Mouse (Mus musculus): ENCODE measurements around the gene Llph. TPM values are rescaled to one million over a fixed set of nuclear protein-coding genes. Genes with fewer than 3 reads are reported as not detected.
A peak's percentile ranks its signal among the peaks of the same experiment; 100 is the strongest.
"Not testable (repeated sequence)": the region's sequence is repeated elsewhere in the genome, so short reads cannot be mapped to it uniquely, and the experiment has no call there.

Gene Llph
- total RNA-seq (2021): 30.3 and 37.1 TPM in 2 replicates
- long read RNA-seq, experiment 1, transcript Llph-201 (3 exons, 1,664 nt): major isoform, 67 of 75 reads
- long read RNA-seq, experiment 1, partial matches to known transcripts: 5 of 75 reads
- long read RNA-seq, experiment 1, other reads (novel, unspliced or antisense): 1 of 75 reads
- long read RNA-seq, experiment 2, transcript Llph-201 (3 exons, 1,664 nt): major isoform, 46 of 58 reads
- long read RNA-seq, experiment 2, partial matches to known transcripts: 10 of 58 reads
- long read RNA-seq, experiment 2, other reads (novel, unspliced or antisense): 0 of 58 reads

DNA sequence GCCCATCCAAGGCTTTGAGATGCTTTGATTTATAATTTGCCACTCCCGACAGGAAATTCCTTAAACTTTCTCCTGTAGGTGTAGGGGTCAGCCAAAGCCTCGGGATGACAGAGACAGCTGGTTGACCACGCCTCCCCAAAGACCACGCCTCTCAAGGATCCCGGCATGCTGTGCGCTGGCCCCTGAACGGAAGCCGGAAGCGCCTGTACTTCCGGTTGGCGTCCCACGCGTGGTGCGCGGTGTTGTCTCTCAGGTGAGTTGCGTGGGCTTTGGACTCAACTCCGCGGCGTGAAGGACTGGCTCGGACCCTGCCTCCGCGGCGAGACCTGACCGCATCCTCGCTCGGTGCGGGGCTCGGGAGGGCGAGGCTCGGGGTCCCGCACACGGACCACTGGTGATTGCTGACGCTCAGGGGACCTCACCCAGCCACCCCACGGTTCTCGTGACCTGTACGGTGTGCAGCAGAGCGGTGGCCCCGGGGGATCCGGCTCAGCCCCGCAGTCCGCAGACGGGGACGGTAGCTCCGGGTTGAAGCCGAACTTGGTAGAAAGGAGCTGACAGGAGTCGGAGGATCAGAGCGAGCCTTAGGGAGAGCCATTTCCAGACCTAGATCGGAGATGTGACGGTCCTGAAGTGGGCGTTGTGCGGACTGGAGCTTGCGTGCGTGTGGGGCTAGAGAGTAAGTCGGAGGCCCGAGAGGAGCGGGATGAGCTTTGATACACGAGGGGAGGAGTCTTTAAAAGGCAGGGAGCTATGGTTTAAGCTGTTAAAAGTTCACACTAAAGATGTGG is at the start of gene Llph:
Gene Llph (plus strand): TSS at position 200 of the 791 bp plus-strand sequence.
- DNase-seq: peak; percentile 94

DNA sequence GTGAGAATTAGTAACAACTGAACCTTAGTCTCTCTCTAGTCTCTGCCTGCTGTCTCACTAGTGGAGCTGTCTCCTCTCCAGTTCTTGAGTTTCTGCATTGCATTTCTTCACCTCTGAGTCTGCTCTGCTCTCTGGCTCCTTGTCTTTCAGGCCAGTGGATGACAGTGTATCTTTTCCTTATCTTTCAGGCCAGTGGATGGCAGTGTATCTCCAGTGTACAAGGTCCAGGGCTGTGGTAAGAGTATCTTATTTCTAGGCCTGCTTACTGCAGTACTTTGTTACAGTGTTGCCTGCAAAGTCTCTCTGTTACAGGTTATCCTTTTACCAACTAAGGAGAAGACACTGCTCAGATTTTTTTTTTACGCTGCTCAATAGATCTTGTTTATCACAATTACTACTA is 44.0 kb upstream of the Llph start:
- no peak for DNase-seq

DNA sequence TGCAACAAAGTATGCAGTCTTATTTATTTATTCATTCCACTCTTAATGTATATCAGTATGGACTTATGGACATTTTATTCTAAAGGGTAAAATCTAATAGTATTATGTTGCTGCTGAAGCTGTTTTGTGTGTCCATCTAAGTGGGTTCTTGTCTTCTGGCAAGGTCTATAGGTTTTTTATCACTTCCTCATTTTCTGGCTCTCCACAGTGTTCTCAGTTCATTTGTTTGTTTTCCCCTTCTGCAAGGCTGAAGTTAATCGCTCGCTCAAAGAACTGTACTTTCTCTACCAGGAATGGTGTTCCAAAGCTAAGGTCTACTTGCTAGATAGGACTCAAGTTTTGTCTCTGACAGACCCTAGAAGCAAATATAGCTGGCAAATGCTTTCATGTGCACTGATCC is 43.5 kb upstream of the Llph start:
- no peak for DNase-seq

DNA sequence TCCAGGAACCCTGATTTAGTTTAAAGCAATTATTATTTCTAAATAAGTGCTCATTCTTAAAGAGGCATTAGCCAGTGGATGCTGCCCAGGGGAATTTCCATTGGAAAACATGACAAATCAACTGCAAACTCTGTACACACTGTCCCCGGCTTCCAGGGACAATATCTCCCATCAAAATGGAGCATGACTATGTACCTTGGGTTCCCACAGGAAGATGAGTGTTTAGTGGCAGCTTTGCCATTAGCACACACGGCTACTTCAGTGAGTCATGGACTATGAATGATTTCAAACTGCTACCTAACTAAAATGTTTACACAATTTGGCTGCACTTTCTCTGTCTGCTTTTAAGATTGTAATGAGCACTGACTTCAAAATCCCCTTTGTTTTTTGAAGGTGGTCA is 38.4 kb upstream of the Llph start:
- DNase-seq: no peak

DNA sequence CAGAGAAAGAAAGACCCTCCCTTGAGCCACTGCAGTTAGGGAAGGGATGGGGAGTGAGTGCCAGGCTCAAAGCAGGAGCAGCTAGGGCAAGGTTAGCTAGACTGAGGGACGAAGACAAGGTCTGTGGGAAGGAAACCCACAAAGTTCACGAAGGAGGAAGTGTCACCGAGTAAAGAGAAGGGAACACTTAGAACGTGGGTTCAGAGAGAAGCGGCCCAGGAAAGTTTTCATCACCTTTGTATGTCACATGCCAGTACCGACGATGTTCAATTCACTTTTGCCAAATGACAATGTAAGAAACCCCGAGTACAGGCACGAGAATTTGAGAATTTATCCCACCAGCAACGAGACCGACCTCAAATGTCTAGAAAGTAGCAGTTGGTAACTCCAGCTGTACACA is 37.6 kb upstream of the Llph start:
- DNase-seq: no peak

DNA sequence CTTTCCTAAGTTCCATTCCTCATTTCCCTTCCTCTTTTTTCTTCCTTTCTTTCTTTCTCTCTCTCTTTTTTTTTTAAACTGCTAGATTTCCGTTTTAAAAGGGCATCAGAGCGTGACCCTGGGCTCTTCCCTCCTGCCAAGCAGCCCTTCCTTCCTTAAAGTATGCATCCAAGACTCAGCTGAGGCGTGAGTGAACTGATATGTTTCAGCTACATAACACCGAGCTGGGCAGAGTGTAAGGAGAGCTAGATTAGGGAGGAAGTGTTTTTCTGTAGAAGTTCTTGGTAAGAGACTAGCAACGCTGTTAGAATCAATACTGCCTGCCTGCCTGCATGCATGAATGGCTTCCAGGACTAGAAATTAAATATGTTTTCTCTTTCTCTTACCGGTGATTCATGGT is 37.1 kb upstream of the Llph start:
- DNase-seq: no peak

DNA sequence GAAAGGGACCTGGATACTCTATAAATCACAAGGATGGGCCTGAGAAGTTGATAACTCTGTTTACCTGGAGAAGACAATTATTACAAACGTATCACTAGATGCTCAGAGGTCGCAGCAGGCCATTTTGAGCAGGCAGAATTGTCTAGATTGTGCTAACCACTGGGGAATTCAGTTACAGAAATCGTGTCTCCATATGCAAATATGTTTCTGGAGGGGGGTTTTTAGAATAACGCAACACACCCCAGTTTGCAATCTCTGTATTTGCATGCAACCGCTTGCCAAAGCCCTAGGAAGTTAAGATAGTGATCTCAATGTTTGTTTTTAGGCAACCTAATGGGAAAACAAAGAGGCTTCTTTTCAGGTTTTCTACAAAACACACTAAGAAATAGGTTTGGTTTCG is 35.7 kb upstream of the Llph start:
- no peak for DNase-seq

DNA sequence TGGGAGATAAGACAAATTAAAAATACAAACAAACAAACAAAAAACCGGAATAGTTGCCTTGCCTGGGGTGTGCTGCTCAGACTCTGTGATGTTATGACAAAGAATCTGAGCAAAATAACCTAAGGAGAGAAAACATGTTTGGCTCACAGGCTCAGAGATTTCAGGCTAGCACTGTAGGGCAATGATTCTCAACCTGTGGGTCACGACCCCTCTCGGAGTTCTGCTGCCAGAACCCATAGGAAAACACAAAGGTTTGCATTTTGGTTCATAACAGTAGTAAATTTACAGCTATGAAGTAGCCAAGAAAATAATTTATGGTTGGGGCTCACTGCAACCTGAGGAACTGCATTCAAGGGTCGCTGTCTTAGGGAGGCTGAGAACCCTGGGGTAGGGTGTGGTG is 34.6 kb upstream of the Llph start:
- no peak for DNase-seq

DNA sequence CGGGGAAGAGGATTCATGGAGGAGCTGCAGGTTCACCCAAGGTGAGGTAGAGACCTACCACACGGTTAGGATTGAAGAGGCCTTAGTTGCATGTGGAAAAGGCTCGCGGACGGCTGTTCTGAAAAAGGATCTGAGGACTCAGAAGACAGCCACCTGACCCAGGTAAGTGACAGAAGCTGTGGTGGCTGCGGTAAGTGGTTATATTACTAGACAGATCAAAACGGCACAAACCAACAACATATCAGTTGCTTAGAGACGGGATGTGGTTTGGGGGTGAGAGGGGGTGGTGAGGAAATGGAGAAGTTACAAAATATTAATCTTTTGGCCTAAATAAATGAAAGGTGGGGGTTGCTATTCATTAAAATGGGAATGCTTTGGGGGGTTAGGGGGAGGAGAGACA is 33.6 kb upstream of the Llph start:
- no peak for DNase-seq

DNA sequence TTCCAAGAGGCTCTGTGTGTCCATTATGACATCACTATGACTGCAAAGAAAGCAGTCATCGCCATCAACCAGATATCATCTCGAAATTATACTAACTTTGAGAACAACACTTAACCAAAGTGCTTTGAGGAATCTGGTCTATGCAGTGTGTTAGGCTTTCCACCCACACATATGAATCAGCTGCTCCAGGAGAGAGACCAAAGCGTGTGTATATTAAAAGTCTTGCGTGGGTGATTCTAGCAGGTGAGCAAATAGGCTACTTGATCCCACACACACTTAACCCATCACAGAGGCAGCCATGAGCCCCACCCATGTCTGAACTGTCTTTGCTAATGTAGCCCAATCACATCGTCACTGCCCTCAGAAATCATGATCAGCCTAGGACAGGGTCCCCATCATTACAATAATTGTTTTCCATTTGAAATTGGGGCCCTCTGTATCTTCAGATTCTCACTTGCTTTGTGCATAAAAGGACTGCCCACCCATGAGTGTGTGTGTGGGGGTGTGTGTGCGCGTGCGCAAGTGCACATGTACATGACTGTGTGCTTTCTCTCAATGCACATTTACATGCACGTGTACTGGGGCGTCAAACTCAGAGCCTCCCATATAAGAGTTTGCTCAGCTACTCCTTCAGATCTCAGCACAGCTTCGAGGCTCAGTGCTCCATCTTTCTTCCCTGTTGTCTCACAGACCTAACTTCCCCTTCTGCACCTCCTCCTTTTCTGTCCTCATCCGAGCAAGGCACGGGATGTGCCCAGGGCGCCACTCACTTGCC is 29.6 kb upstream of the Llph start:
- no peak for DNase-seq

DNA sequence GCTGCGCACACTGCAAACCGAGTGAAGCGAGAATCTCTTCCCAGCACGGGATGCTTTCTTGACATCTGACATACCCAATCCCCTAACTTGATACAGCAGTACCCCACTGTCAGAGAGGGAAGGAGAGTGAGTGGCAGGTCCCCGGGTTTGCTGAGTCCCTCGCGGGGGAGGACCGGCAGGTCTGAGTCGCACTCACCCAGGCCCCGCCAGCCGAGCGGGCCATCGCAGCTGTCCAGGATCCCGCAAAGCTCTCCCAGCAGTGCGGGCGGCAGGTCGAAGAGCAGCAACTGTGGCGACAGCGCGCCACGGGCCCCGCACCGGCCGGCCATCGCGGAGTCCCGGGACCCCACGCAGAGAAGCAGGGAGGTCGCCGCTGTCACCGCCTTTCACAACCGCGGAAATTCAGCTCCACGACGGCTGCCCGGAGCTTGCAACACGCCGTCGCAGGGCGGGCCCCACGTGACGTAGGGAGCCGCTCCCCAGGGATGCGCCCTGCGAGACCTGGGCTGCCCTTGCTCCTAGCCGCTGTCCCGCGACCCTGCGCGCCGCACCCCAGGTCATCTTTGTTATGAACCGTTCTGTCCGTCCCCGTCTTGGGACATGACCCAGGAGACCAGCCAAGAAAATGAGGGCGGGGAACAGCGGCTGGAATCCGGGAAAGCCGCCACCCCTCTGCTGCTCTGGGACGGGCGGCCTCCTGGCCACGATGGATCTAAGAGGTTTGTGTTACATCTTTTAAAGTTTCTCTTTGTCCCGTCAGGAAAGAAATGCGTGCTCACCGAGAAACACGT is 25.5 kb upstream of the Llph start, which contains the start of gene Tmbim4:
Gene Tmbim4 (plus strand): TSS at position 460 of the 791 bp plus-strand sequence.
- peak; percentile 84 for DNase-seq

DNA sequence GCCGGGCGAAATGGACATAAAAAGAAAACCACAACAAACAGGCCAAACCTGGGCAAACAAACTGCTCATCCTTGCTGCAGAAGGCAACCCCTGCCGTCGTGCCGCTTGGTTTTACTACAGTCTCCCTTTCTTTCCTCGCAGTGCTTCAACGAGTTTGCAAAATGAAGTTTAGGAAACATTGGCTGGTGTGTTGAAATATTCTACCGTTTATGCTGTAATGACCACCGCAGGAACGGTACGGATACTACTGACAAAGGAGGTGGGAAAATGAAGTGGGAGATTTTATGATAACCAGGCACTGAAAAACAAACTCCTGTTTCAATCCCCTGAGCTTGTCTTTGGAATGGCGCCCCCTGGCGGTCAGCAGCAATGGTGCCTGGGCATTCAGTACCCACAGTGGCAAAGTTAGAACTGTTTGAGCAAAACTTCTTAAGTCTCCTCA is 24.9 kb upstream of the Llph start, which contains the start of gene Irak3:
Gene Irak3 (minus strand): TSS at position 170 of the 442 bp plus-strand sequence.
- DNase-seq: peak; percentile 94

DNA sequence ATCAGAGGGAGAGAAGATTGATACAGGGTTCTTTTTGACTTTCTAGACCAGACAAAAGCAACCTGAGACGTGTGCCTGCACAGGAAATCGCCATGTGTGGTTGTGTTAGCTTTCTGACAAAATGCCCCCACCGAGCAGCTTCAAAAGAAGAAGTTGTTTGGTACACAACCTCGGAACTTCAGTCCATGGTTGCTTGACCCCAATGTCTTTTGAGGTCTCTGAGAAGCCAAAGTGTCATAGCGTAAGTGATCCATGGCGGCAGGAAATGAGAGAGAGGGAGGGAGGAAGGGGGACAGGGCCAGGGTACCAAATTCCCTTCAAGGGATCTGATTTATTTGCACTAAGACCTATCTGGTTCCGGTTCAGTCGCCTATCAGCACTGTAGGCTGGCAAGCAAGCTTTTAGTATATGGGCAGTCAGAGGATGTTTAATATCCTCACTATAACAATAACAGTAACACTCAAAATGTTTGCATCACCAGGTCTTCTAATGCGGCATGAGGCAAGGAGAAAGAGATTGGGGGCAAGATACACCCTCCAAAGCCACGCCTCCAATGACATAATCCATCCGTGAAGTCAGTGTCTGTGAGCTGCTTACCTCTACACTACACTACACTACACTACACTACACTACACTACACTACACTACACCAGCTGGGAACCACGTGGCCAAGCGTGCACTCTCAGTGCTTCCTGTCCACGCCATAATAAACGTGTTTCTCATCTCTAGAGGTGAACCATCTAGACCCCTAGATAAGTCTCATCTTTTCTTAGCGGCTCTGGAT is 24.2 kb upstream of the Llph start:
- no peak for DNase-seq

DNA sequence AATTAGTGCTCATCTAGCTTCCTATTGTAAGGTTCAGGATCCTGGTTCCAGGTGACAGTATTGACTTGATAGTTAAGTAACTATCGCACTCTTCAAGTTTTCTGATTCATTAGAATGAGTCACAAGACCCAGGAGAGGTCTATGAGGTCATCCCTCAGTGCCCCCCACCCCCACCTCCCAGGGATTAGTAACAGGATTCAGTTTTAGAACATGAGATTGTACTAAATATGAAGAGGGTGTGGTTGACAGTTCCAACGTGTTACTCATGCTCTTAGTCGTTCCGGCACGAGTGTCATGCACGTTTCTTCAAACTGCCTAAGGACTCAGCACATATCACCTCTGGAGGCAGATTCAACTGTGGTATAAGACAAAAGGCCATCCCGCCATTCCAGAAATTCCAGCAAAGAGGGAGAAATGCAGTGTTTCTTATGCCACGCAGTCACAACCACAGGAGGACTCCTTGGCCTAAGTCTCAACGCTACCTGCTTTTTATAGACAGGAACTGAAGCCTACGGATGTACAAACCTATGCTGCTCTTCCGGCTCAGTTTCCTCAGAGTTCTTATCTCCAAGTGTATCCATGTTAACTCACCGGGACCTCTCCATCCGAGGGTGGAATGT is 22.2 kb upstream of the Llph start:
- no peak for DNase-seq

DNA sequence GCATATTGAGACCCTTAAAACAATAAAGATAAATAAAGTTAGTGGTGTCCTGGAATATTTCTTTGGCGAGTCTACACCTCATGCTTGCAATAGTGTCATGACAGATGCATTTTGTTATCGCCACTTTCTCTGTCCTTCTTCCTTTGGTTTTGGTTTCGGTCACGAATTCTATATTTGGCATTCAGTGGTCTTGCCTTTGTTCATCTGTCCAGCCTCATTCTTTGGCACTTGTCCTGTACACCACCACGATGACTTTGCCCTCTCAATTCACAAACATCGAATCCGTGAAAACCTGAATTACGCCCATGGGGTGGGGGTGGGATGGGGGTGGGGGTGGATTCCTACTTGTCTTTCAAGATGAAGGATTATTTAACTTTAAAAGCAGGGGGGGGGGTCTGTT is 18.9 kb upstream of the Llph start:
- DNase-seq: no peak

DNA sequence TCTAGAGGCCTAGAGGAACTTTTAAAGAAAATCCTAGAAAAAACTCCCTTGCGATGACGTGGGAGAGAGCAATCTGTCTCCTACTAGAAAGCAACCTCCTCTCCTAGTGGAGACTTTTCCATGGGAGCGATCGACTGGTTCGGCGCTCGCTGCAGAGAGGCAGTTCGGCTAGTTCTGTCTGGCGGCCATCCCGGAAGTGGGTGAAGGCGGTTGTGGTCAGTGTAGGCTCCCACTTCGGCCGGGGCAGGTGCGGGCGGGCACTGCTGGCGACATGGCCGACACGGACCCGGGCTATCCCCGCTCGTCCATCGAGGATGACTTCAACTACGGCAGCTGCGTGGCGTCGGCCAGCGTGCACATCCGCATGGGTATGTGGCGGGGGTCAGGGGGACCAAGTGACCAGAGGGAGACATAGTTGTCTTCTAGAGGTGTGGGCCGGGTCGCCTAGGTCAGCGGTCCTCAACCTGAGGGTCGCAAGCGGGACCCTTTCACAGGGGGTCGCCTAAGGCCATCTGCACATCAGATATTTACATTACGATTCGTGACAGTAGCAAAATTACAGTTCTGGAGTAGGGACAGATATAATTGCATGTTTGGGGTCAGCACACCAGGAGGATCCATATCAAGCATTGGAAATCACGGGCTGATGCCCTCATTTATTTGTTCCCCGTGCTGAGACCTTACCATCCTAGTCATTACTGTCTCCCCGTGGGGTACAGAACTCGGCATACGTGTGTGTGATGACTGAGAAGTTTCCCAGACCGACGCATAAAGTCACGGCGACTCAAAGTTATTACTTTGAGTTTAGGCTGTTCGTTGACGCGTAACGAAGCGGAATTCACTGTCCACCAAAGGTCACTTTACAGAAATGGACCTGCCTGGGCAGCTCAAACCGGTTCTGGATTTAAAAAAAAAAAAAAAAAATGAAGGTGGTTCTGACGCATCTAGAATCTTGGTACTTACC is 18.0 kb upstream of the Llph start:
- DNase-seq: peak; percentile 95

DNA sequence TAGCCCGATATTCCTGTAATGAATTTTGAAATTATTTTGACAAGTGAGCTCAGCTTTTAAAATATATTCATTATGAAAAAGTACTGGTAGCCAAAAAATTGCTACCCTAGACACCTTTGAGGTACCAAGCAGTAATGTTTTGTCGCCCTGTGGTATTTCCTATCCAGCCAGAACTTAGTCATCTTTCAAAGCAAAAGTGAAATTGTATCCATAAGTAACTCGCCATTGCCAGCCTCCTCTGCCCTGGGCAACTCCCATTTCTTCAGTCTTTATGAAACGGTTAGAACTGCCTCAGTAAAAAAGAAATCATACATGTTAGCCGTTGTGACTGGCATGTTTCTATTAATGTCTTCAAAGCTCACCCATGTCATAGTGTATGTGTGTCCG is 17.3 kb upstream of the Llph start:
- no peak for DNase-seq

DNA sequence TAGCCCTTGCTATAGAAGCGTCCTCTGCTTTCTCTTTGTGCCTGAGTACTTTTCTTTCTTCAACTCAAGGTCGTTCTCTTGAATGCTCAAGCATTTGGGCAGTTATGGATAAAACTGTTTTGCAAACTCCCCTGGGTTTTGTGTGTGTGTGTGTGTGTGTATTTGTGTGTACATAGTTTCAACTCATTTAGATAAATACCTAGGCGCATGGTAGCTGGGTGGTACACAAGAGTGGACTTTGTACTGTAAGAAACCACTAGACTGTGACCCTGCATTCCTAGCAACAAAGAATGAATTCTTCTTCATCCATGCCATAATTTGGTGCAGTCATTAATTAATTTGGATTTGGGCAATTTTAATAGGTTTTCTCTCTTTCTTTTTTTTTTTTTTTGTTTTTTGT is 16.8 kb upstream of the Llph start:
- no peak for DNase-seq

DNA sequence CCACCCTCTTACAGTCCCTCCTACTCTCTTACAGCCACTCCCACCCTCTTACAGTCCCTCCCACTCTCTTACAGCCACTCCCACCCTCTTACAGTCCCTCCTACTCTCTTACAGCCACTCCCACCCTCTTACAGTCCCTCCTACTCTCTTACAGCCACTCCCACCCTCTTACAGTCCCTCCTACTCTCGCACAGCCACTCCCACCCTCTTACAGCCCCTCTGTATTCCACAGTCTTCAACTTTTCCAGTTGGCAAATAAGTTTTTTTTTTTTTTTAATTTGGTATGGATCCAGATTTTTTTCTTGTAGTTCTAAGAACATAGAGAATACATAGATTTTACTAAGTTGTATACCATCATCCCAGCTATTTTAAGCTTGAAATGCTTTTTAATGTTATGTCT is 9.8 kb upstream of the Llph start:
- DNase-seq: not testable (repeated sequence)

DNA sequence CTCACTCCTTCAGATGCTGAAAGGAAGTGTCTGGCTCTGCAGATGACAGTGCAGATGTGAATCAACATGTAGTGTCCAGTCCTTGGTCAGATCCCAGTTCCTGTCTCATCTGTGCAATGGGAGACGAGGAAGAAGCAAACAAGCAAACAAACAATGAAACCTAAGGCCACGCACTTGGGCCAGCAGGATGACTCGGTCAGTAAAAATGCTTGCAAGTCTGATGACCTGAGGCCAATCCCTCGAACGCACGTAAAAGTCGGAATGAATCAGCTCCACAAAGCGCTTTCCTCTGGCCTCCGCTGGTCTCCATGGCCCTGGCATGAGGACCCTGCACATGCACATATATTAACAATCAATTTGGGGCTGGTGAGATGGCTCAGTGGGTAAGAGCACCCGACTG is 7.9 kb upstream of the Llph start:
- DNase-seq: no peak
